In the genomic region with DNA sequence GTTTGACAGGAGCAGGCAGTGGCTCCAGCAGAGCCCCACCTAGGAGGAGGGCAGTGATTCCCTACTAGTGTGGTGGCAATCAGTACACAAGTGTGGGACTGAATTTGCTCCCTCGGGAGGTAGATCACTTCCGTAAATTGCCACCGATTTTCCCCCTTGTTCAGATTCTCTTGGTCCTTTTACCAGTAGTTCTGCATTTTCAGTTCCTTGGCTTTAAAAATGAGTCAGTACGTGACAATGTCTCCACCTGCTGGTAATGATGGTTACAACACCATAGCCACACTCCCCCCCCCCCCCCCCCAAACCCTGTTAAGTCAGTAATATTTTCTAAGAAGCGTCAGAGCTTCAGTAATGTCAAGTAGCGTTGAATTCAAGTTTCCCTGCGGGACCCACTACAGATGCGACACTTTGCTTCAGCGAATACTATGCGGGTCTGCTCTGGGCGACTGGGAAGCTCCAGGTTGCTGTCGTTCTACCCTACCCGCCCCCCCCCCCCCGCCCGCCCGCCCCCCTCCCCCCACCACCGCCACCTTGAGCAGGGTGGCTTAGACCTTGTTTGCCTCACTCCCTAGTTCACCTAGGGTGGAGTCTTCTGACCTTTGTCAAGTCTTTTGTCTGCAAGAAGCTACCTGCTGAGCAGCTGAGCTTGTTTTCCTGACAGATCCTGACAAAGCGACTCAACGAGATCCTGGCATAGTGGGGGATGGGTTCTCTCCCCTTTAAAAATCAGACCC, we compare ENCODE assay signal across 8 mouse cellular contexts. TPM values are rescaled to one million over a fixed set of nuclear protein-coding genes. Genes with fewer than 3 reads are reported as not detected.
DNase-seq lines count a peak whose midpoint lies in the region; ATAC-seq and TF ChIP-seq lines count a peak whose summit lies in the region.

No protein-coding gene starts in this region.

- TF ChIP-seq CTCF in ES-Bruce4 (IDR thresholded peaks at IDR 0.05; ENCODE audit: low read depth, low read length), result no peak
- TF ChIP-seq CTCF in bone marrow, adult 2 months (IDR thresholded peaks at IDR 0.05; ENCODE audit: control insufficient read depth, insufficient read depth, low read length), result 0 out of 2 replicates have a peak, but pooled peaks have one; percentile 16
- peak; percentile 35 for TF ChIP-seq CTCF in liver, adult 2 months (IDR thresholded peaks at IDR 0.05; ENCODE audit: low read depth, low read length)

- peak overlapping the region; percentile 43 for H3K4me3 ChIP-seq in ES-Bruce4 (ENCODE audit: low read depth, low read length)
- H3K4me3 ChIP-seq in bone marrow, adult 2 months (replicated peaks; ENCODE audit: control insufficient read depth, low read depth, low read length), result no peak overlapping the region
- H3K4me3 ChIP-seq in embryonic facial prominence, embryonic 14.5 days (ENCODE audit: low read depth, low read length), result peak overlapping the region; percentile 34
- H3K4me3 ChIP-seq in heart, embryonic 14.5 days (ENCODE audit: control insufficient read depth in 1 of 2, insufficient read depth in 1 of 2, low read depth in 1 of 2, low read length in 2 of 2), result peak overlapping the region; percentile 41 to 56
- peak overlapping the region; percentile 54 for H3K4me3 ChIP-seq in liver, adult 2 months (ENCODE audit: insufficient read depth, low read depth, low read length)
- peak overlapping the region; percentile 37 for H3K4me3 ChIP-seq in stomach, embryonic 15.5 days (replicated peaks)

- H3K36me3 ChIP-seq in ES-Bruce4 (ENCODE audit: control insufficient read depth, insufficient read depth, low read length, poor library complexity, severe bottlenecking), result no peaks in the 10 kb centered on the region
- H3K36me3 ChIP-seq in embryonic facial prominence, embryonic 14.5 days (ENCODE audit: control insufficient read depth, insufficient read depth, low read length), result no peaks in the 10 kb centered on the region
- no peaks in the 10 kb centered on the region for H3K36me3 ChIP-seq in heart, embryonic 14.5 days (ENCODE audit: control insufficient read depth, insufficient read depth, low read length)
- H3K36me3 ChIP-seq in liver, adult 2 months (ENCODE audit: control insufficient read depth, insufficient read depth, low read length), result no peaks in the 10 kb centered on the region
- no peaks in the 10 kb centered on the region for H3K36me3 ChIP-seq in stomach, embryonic 15.5 days

- TF ChIP-seq POLR2A in ES-Bruce4 (IDR thresholded peaks at IDR 0.05; ENCODE audit: insufficient read depth, low read length), result no peak
- TF ChIP-seq POLR2A in bone marrow, adult 2 months (IDR thresholded peaks at IDR 0.05; ENCODE audit: borderline replicate concordance, control insufficient read depth, low read depth, low read length), result no peak
- no peak for TF ChIP-seq POLR2A in liver, adult 2 months (IDR thresholded peaks at IDR 0.05; ENCODE audit: extremely low read depth, insufficient read depth, low read length)

- H3K4me1 ChIP-seq in ES-Bruce4 (ENCODE audit: control insufficient read depth, insufficient read depth, low read length), result no peaks in the 10 kb centered on the region
- H3K4me1 ChIP-seq in bone marrow, adult 2 months (ENCODE audit: control insufficient read depth, insufficient read depth, low read length), result no peaks in the 10 kb centered on the region
- H3K4me1 ChIP-seq in embryonic facial prominence, embryonic 14.5 days (ENCODE audit: control insufficient read depth, insufficient read depth, low read length), result no peaks in the 10 kb centered on the region
- no peaks in the 10 kb centered on the region; a peak in 1 of 4 replicates for H3K4me1 ChIP-seq in heart, embryonic 14.5 days (ENCODE audit: control insufficient read depth in 2 of 2, insufficient read depth in 2 of 2, low read length in 2 of 2)
- H3K4me1 ChIP-seq in liver, adult 2 months (ENCODE audit: control insufficient read depth, insufficient read depth, low read length), result peaks cover 2% of the 10 kb centered on the region; the same call in 1 of the 2 replicates
- H3K4me1 ChIP-seq in stomach, embryonic 15.5 days, result no peaks in the 10 kb centered on the region

- DNase-seq in embryonic facial prominence, embryonic 14.5 days (ENCODE audit: low spot score), result peak; percentile 72
- DNase-seq in kidney, postnatal 10 days, result peak; percentile 68
- peak; percentile 50 for DNase-seq in liver, adult 2 months (ENCODE audit: extremely low read depth, low read depth, low spot score)

- H3K27ac ChIP-seq in ES-Bruce4 (ENCODE audit: insufficient read depth, low read length), result peak overlapping the region; percentile 100
- no peak overlapping the region for H3K27ac ChIP-seq in bone marrow, adult 2 months (ENCODE audit: control insufficient read depth, insufficient read depth, low read depth, low read length, poor library complexity)
- no peak overlapping the region for H3K27ac ChIP-seq in embryonic facial prominence, embryonic 14.5 days (replicated peaks; ENCODE audit: low read depth, low read length)
- H3K27ac ChIP-seq in heart, embryonic 14.5 days (replicated peaks in 1 of 2; ENCODE audit: control insufficient read depth in 1 of 2, insufficient read depth in 1 of 2, low read depth in 2 of 2, low read length in 2 of 2), result no peak overlapping the region
- no peak overlapping the region for H3K27ac ChIP-seq in liver, adult 2 months (replicated peaks; ENCODE audit: insufficient read depth, low read depth, low read length)
- H3K27ac ChIP-seq in stomach, embryonic 15.5 days, result no peak overlapping the region

- H3K4me2 ChIP-seq in embryonic facial prominence, embryonic 14.5 days (ENCODE audit: low read depth, low read length), result peak overlapping the region; percentile 60
- H3K4me2 ChIP-seq in heart, embryonic 14.5 days (ENCODE audit: low read length), result peak overlapping the region; percentile 68
- H3K4me2 ChIP-seq in stomach, embryonic 15.5 days, result peak overlapping the region; percentile 50

- peak overlapping the region; percentile 80 for H3K9ac ChIP-seq in ES-Bruce4 (ENCODE audit: low read depth, poor library complexity, severe bottlenecking)
- H3K9ac ChIP-seq in embryonic facial prominence, embryonic 14.5 days (ENCODE audit: low read depth, low read length), result peak overlapping the region; percentile 52
- H3K9ac ChIP-seq in heart, embryonic 14.5 days (ENCODE audit: low read length), result peak overlapping the region; percentile 65
- H3K9ac ChIP-seq in liver, adult 2 months (ENCODE audit: low read depth, low read length), result peak overlapping the region; percentile 71
- H3K9ac ChIP-seq in stomach, embryonic 15.5 days, result no peak overlapping the region

- 3% methylated on average over 15 of the region's 19 CpGs for WGBS in bone marrow, adult 2 months
- 2% methylated on average over 14 of the region's 19 CpGs for WGBS in embryonic facial prominence, embryonic 14.5 days
- WGBS in heart, embryonic 14.5 days, result 1% methylated on average over 12 of the region's 19 CpGs
- WGBS in liver, adult 2 months, result 1% methylated on average over 17 of the region's 19 CpGs
- WGBS in stomach, embryonic 15.5 days, result under 1% methylated on average over 18 of the region's 19 CpGs

- peak; percentile 72 for ATAC-seq in embryonic facial prominence, embryonic 14.5 days (ENCODE audit: low read depth)
- ATAC-seq in heart, embryonic 14.5 days (ENCODE audit: insufficient number of reproducible peaks, insufficient read depth, low FRiP score, low read depth), result no peak
- ATAC-seq in monocyte, adult 5-6 weeks (replicated peaks; ENCODE audit: insufficient number of reproducible peaks, low FRiP score, low TSS enrichment, poor library complexity, severe bottlenecking), result peak; percentile 95
- ATAC-seq in stomach, embryonic 15.5 days (ENCODE audit: insufficient read depth, low FRiP score, low read depth), result peak; percentile 50; the same call in 1 of the 2 replicates

- no peaks in the 10 kb centered on the region for H3K27me3 ChIP-seq in ES-Bruce4 (ENCODE audit: control insufficient read depth, insufficient read depth, low read length, poor library complexity, severe bottlenecking)
- H3K27me3 ChIP-seq in embryonic facial prominence, embryonic 14.5 days (replicated peaks; ENCODE audit: control insufficient read depth, insufficient read depth, low read length), result no peaks in the 10 kb centered on the region
- no peaks in the 10 kb centered on the region for H3K27me3 ChIP-seq in heart, embryonic 14.5 days (ENCODE audit: control insufficient read depth, insufficient read depth, low read length)
- no peaks in the 10 kb centered on the region for H3K27me3 ChIP-seq in liver, adult 2 months (ENCODE audit: control insufficient read depth, insufficient read depth, low read length)
- no peaks in the 10 kb centered on the region for H3K27me3 ChIP-seq in stomach, embryonic 15.5 days (replicated peaks)

- H3K79me2 ChIP-seq in liver, adult 2 months (ENCODE audit: control insufficient read depth, insufficient read depth, low read length), result no peaks in the 10 kb centered on the region

- no peaks in the 10 kb centered on the region for H3K9me3 ChIP-seq in ES-Bruce4 (replicated peaks; ENCODE audit: control insufficient read depth, insufficient read depth, low read length, poor library complexity, severe bottlenecking)
- H3K9me3 ChIP-seq in embryonic facial prominence, embryonic 14.5 days (ENCODE audit: control insufficient read depth, low read length), result no peaks in the 10 kb centered on the region
- no peaks in the 10 kb centered on the region for H3K9me3 ChIP-seq in heart, embryonic 14.5 days (ENCODE audit: control insufficient read depth, low read length)
- H3K9me3 ChIP-seq in stomach, embryonic 15.5 days, result no peaks in the 10 kb centered on the region

- TF ChIP-seq EP300 in ES-Bruce4 (IDR thresholded peaks at IDR 0.05; ENCODE audit: insufficient read depth, low read depth, low read length), result peak; percentile 98

RNA-seq across cellular contexts. Expression of a gene that starts 13.4 kb away (rescaled TPM):
- 5.4 and 8.5 TPM in 2 replicates for polyA plus RNA-seq in ES-Bruce4 (2011; ENCODE audit: insufficient read depth, insufficient read length, low read depth, missing spikeins)
- polyA plus RNA-seq in bone marrow, adult 2 months (2011; ENCODE audit: insufficient read depth, insufficient read length, low replicate concordance, missing spikeins), result 10.4 TPM in 1 of 2 replicates, not detected in the other
- polyA plus RNA-seq in embryonic facial prominence, embryonic 14.5 days (2014; fragmentation: Nextera tagmentation; extraction: Ambion mirVana), result 2.3 and 3.2 TPM in 2 replicates
- polyA plus RNA-seq in heart, embryonic 14.5 days (2014; fragmentation: Nextera tagmentation; extraction: Ambion mirVana), result 0.55 and 2.1 TPM in 2 replicates
- total RNA-seq in liver, adult 2 months (2014; rRNA removed), result 0.37 and 1.9 TPM in 2 replicates
- 0.21 and 0.92 TPM in 2 replicates for polyA plus RNA-seq in liver, adult 2 months (2012; rRNA removed)
- total RNA-seq in monocyte, adult 5-6 weeks (2017), result 1.1 TPM in 1 of 3 replicates, not detected in the others
- polyA plus RNA-seq in stomach, embryonic 15.5 days (2015; fragmentation: Nextera tagmentation; extraction: Ambion mirVana), result 1.8 and 1.9 TPM in 2 replicates

RNA-seq across cellular contexts. Expression of a gene that starts 18.8 kb away (rescaled TPM):
- polyA plus RNA-seq in ES-Bruce4 (2011; ENCODE audit: insufficient read depth, insufficient read length, low read depth, missing spikeins), result not detected in 2 replicates
- polyA plus RNA-seq in bone marrow, adult 2 months (2011; ENCODE audit: insufficient read depth, insufficient read length, low replicate concordance, missing spikeins), result not detected in 2 replicates
- polyA plus RNA-seq in embryonic facial prominence, embryonic 14.5 days (2014; fragmentation: Nextera tagmentation; extraction: Ambion mirVana), result not detected in 2 replicates
- polyA plus RNA-seq in heart, embryonic 14.5 days (2014; fragmentation: Nextera tagmentation; extraction: Ambion mirVana), result not detected in 2 replicates
- not detected in 2 replicates for total RNA-seq in liver, adult 2 months (2014; rRNA removed)
- polyA plus RNA-seq in liver, adult 2 months (2012; rRNA removed), result not detected in 2 replicates
- not detected in 3 replicates for total RNA-seq in monocyte, adult 5-6 weeks (2017)
- polyA plus RNA-seq in stomach, embryonic 15.5 days (2015; fragmentation: Nextera tagmentation; extraction: Ambion mirVana), result 0.23 TPM in 1 of 2 replicates, not detected in the other

RNA-seq across cellular contexts. Expression of a gene that starts 30.7 kb away (rescaled TPM):
- polyA plus RNA-seq in ES-Bruce4 (2011; ENCODE audit: insufficient read depth, insufficient read length, low read depth, missing spikeins), result 4.8 and 5.5 TPM in 2 replicates
- 1.4 and 2.8 TPM in 2 replicates for polyA plus RNA-seq in bone marrow, adult 2 months (2011; ENCODE audit: insufficient read depth, insufficient read length, low replicate concordance, missing spikeins)
- 6.5 TPM in 2 replicates for polyA plus RNA-seq in embryonic facial prominence, embryonic 14.5 days (2014; fragmentation: Nextera tagmentation; extraction: Ambion mirVana)
- polyA plus RNA-seq in heart, embryonic 14.5 days (2014; fragmentation: Nextera tagmentation; extraction: Ambion mirVana), result 4.1 and 4.7 TPM in 2 replicates
- total RNA-seq in liver, adult 2 months (2014; rRNA removed), result 3.3 and 3.4 TPM in 2 replicates
- 0.09 and 0.26 TPM in 2 replicates for polyA plus RNA-seq in liver, adult 2 months (2012; rRNA removed)
- 5.4 to 8.3 TPM (median 7.8 TPM) in 3 replicates for total RNA-seq in monocyte, adult 5-6 weeks (2017)
- polyA plus RNA-seq in stomach, embryonic 15.5 days (2015; fragmentation: Nextera tagmentation; extraction: Ambion mirVana), result 6.2 and 7.5 TPM in 2 replicates
